ENCODE assay signal across 9 mouse cellular contexts in the genomic region with DNA sequence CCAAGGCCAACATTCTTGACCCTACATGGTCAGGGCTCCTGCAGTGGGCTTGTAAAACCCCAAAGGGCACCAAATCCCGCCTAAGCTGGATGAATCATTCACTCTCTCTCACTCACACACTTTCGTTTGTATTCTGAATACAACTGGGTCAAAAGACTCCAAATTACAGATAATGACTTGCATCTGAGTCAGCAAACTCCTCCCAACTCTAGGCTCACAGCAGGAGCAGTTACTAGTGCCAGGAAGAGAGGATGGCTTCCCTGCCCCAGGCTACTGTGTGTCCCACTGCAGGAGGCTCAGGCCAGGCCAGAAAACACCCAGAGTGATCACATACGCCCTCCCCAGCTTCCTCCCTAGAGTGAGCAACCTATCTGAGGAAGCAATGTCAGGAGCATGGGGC. TPM values are rescaled to one million over a fixed set of nuclear protein-coding genes. Genes with fewer than 3 reads are reported as not detected.
A peak's percentile ranks its signal among the peaks of the same experiment; 100 is the strongest.
DNase-seq lines count a peak whose midpoint lies in the region; ATAC-seq and TF ChIP-seq lines count a peak whose summit lies in the region.
"Had no signal": no experiment of that assay in that cellular context is flagged by ENCODE, and none has a peak within 500 bp of the region (broad histone marks: within the 10 kb centered on the region; RNA-seq: fewer than 3 reads in every experiment).

No protein-coding gene starts in this region.

- H3K79me2 ChIP-seq in MEL (ENCODE audit: control insufficient read depth, insufficient read depth, low read length, poor library complexity), result peaks cover 35% of the 10 kb centered on the region

- no peak overlapping the region for H3K27ac ChIP-seq in kidney, embryonic 15.5 days
- no peak overlapping the region for H3K27ac ChIP-seq in MEL (ENCODE audit: control insufficient read depth, low read depth, low read length)
- no peak overlapping the region for H3K27ac ChIP-seq in forebrain, embryonic 16.5 days (ENCODE audit: low read length)
- H3K27ac ChIP-seq: limb, embryonic 13.5 days had no signal

- no peak for TF ChIP-seq CTCF in MEL (IDR thresholded peaks at IDR 0.05 in 2 of 3, conservative IDR thresholded peaks at IDR 0.05 in 1 of 3; ENCODE audit: control insufficient read depth in 1 of 3, insufficient read depth in 1 of 3, low read depth in 2 of 3, low read length in 3 of 3, poor library complexity in 1 of 3, severe bottlenecking in 1 of 3)

- no peak for TF ChIP-seq POLR2A in MEL (IDR thresholded peaks at IDR 0.05; ENCODE audit: control insufficient read depth in 1 of 2, insufficient read depth in 1 of 2, low read depth in 1 of 2, low read length in 2 of 2, poor library complexity in 1 of 2)

- H3K4me1 ChIP-seq in kidney, embryonic 15.5 days, result peaks cover 32% of the 10 kb centered on the region
- H3K4me1 ChIP-seq in MEL (ENCODE audit: control insufficient read depth in 1 of 2, insufficient read depth in 2 of 2, low read length in 2 of 2), result peaks cover 0 to 6% of the 10 kb centered on the region in 2 experiments; a peak in 2 of 4 replicates
- H3K4me1 ChIP-seq in forebrain, embryonic 16.5 days (replicated peaks; ENCODE audit: control insufficient read depth, insufficient read depth, low read length), result peaks cover 4% of the 10 kb centered on the region; the same call in 1 of the 2 replicates

- peaks cover 92% of the 10 kb centered on the region for H3K36me3 ChIP-seq in kidney, embryonic 15.5 days
- peaks cover 0 to 25% of the 10 kb centered on the region in 2 experiments; a peak in 2 of 4 replicates for H3K36me3 ChIP-seq in MEL (ENCODE audit: control insufficient read depth in 1 of 2, insufficient read depth in 2 of 2, low read length in 2 of 2)
- 0 out of 2 replicates have a peak, but pooled peaks cover 7% of the 10 kb centered on the region for H3K36me3 ChIP-seq in forebrain, embryonic 16.5 days (ENCODE audit: control insufficient read depth, insufficient read depth)

- no peak overlapping the region for H3K4me3 ChIP-seq in kidney, embryonic 15.5 days (replicated peaks)
- no peak overlapping the region for H3K4me3 ChIP-seq in MEL (ENCODE audit: control insufficient read depth in 1 of 2, insufficient read depth in 1 of 2, low read depth in 2 of 2, low read length in 2 of 2)
- no peak overlapping the region for H3K4me3 ChIP-seq in forebrain, embryonic 16.5 days (replicated peaks; ENCODE audit: low read length)
- H3K4me3 ChIP-seq: limb, embryonic 13.5 days had no signal

- no peak overlapping the region for H3K4me2 ChIP-seq in kidney, embryonic 15.5 days
- no peak overlapping the region for H3K4me2 ChIP-seq in forebrain, embryonic 16.5 days (ENCODE audit: low read length)
- H3K4me2 ChIP-seq: limb, embryonic 13.5 days had no signal

- no peaks in the 10 kb centered on the region for H3K9me3 ChIP-seq in kidney, embryonic 15.5 days (replicated peaks)
- no peaks in the 10 kb centered on the region for H3K9me3 ChIP-seq in MEL (replicated peaks; ENCODE audit: insufficient read depth, low read length)
- H3K9me3 ChIP-seq in forebrain, embryonic 16.5 days (ENCODE audit: control insufficient read depth, low read length), result no peaks in the 10 kb centered on the region
- H3K9me3 ChIP-seq: limb, embryonic 13.5 days had no signal

- no peak overlapping the region for H3K9ac ChIP-seq in kidney, embryonic 15.5 days
- no peak overlapping the region for H3K9ac ChIP-seq in MEL (ENCODE audit: control insufficient read depth, low read depth, low read length, poor library complexity, severe bottlenecking)
- H3K9ac ChIP-seq in forebrain, embryonic 16.5 days (replicated peaks; ENCODE audit: low read depth, low read length), result no peak overlapping the region
- H3K9ac ChIP-seq: limb, embryonic 13.5 days had no signal

- no peak for ATAC-seq in kidney, embryonic 15.5 days (replicated peaks; ENCODE audit: low FRiP score)
- no peak; the same call in 1 of the 2 replicates for ATAC-seq in forebrain, embryonic 16.5 days
- no peak for ATAC-seq in megakaryocyte progenitor cell, adult 5-6 weeks (replicated peaks; ENCODE audit: poor library complexity)

- TF ChIP-seq RAD21 in MEL (IDR thresholded peaks at IDR 0.05; ENCODE audit: low read depth, low read length), result no peak

- no peaks in the 10 kb centered on the region for H3K27me3 ChIP-seq in kidney, embryonic 15.5 days
- H3K27me3 ChIP-seq in MEL (ENCODE audit: control insufficient read depth in 1 of 2, insufficient read depth in 2 of 2, low read length in 2 of 2), result no peaks in the 10 kb centered on the region
- H3K27me3 ChIP-seq in forebrain, embryonic 16.5 days (replicated peaks; ENCODE audit: control insufficient read depth, insufficient read depth, low read length), result no peaks in the 10 kb centered on the region
- H3K27me3 ChIP-seq: limb, embryonic 13.5 days had no signal

- TF ChIP-seq EP300 in MEL (IDR thresholded peaks at IDR 0.05; ENCODE audit: low read depth in 1 of 2, low read length in 2 of 2), result no peak

- WGBS in kidney, embryonic 15.5 days, result 54% methylated on average over 3 of the region's 3 CpGs
- WGBS in forebrain, embryonic 16.5 days, result 44% methylated on average over 3 of the region's 3 CpGs

- peak; percentile 14 to 29 for DNase-seq in kidney, postnatal 36 days
- DNase-seq in MEL (ENCODE audit: low read depth, low spot score), result peak; percentile 34
- peak; percentile 35 for DNase-seq in adrenal gland, postnatal 10 days
- peak; percentile 69 for DNase-seq in fibroblast of lung, adult 2 months (ENCODE audit: low read depth)
- DNase-seq: thymus, adult 18-20 months had no signal

TF ChIP-seq in MEL, 35 proteins besides CTCF, POLR2A, EP300 and RAD21:
- TF ChIP-seq SMC3 (IDR thresholded peaks at IDR 0.05; ENCODE audit: low read depth, low read length) (no peak), ZC3H11A (IDR thresholded peaks at IDR 0.05; ENCODE audit: low read depth, low read length) (no peak), ZNF384 (IDR thresholded peaks at IDR 0.05; ENCODE audit: low read depth, low read length) (no peak), GATA1 (IDR thresholded peaks at IDR 0.05; ENCODE audit: low read depth, low read length) (no peak), MAX (IDR thresholded peaks at IDR 0.05; ENCODE audit: low read length) (no peak), KAT2A (conservative IDR thresholded peaks at IDR 0.05; ENCODE audit: low read depth, low read length) (no peak), ZKSCAN1 (IDR thresholded peaks at IDR 0.05; ENCODE audit: low read depth, low read length) (no peak), TAL1 (IDR thresholded peaks at IDR 0.05; ENCODE audit: low read length) (no peak), ELF1 (IDR thresholded peaks at IDR 0.05; ENCODE audit: low read depth, low read length) (no peak), MAFK (IDR thresholded peaks at IDR 0.05; ENCODE audit: borderline replicate concordance, low read depth, low read length) (no peak), MEF2A (IDR thresholded peaks at IDR 0.05; ENCODE audit: extremely low read depth, insufficient replicate concordance, low read depth, low read length, poor library complexity, severe bottlenecking) (no peak), ZMIZ1 (IDR thresholded peaks at IDR 0.05; ENCODE audit: low read depth, low read length) (no peak), USF2 (IDR thresholded peaks at IDR 0.05; ENCODE audit: borderline replicate concordance in 1 of 2, insufficient read depth in 1 of 2, low read depth in 1 of 2, low read length in 2 of 2) (no peak), MYC (IDR thresholded peaks at IDR 0.05; ENCODE audit: low read depth, low read length) (no peak), SIN3A (IDR thresholded peaks at IDR 0.05; ENCODE audit: low read length) (no peak), ETS1 (IDR thresholded peaks at IDR 0.05; ENCODE audit: low read depth, low read length) (no peak), RCOR1 (IDR thresholded peaks at IDR 0.05; ENCODE audit: low read depth, low read length) (no peak), GABPA (IDR thresholded peaks at IDR 0.05; ENCODE audit: low read depth, low read length) (no peak)

RNA-seq across cellular contexts. Expression of a gene that starts 9.1 kb away (rescaled TPM):
- 195 and 206 TPM in 2 replicates for polyA plus RNA-seq in kidney, embryonic 15.5 days (2015; fragmentation: Nextera tagmentation; extraction: Ambion mirVana)
- 174 and 176 TPM in 2 replicates for total RNA-seq in MEL (2012; rRNA removed)
- 100 to 1,000 TPM in 1 of 2 experiments, not detected in 1; 144 TPM for polyA plus RNA-seq in MEL (2012; ENCODE audit: insufficient read depth in 1 of 2, insufficient read length in 2 of 2, low read depth in 1 of 2, low replicate concordance in 2 of 2, missing spikeins in 1 of 2)
- total RNA-seq in adrenal gland, postnatal 10 days (2021), result 100 to 1,000 TPM; 118 to 136 TPM
- polyA plus RNA-seq in forebrain, embryonic 16.5 days (2015; fragmentation: Nextera tagmentation; extraction: Ambion mirVana), result 190 and 193 TPM in 2 replicates
- 127 and 134 TPM in 2 replicates for total RNA-seq in megakaryocyte progenitor cell, adult 5-6 weeks (2015)
- 209 TPM in 2 replicates for total RNA-seq in megakaryocyte progenitor cell, adult 5-6 weeks (2017)

RNA-seq across cellular contexts. Expression of a gene that starts 51.0 kb away (rescaled TPM):
- 1.4 and 1.6 TPM in 2 replicates for polyA plus RNA-seq in kidney, embryonic 15.5 days (2015; fragmentation: Nextera tagmentation; extraction: Ambion mirVana)
- 1.1 and 2.3 TPM in 2 replicates for total RNA-seq in MEL (2012; rRNA removed)
- polyA plus RNA-seq in MEL (2012; ENCODE audit: insufficient read depth in 1 of 2, insufficient read length in 2 of 2, low read depth in 1 of 2, low replicate concordance in 2 of 2, missing spikeins in 1 of 2), result 1 to 10 TPM in 1 of 2 experiments, not detected in 1; 4.2 TPM
- total RNA-seq in adrenal gland, postnatal 10 days (2021), result 10 to 100 TPM; 10.6 to 11.1 TPM
- 0.35 and 0.53 TPM in 2 replicates for polyA plus RNA-seq in forebrain, embryonic 16.5 days (2015; fragmentation: Nextera tagmentation; extraction: Ambion mirVana)
- total RNA-seq in megakaryocyte progenitor cell, adult 5-6 weeks (2015), result 3.4 and 3.9 TPM in 2 replicates
- 4.2 and 9.8 TPM in 2 replicates for total RNA-seq in megakaryocyte progenitor cell, adult 5-6 weeks (2017)
